Mouse (Mus musculus) CH12.LX (cell line): ENCODE measurements around the gene Znrd1as. TPM values are rescaled to one million over a fixed set of nuclear protein-coding genes. Genes with fewer than 3 reads are reported as not detected.

Source experiments
- DNase-seq: peaks from one replicate; pipeline ENCODE4 v3.0.0-alpha.2; 2013; ENCODE audit errors: extremely low read depth
- H3K27ac ChIP-seq: 2 replicates; pipeline ENCODE4 v1.5.1; 2012; ENCODE audit warnings: low read depth, mild to moderate bottlenecking, control low read depth, moderate library complexity; ENCODE audit not compliant: insufficient read depth
- H3K27me3 ChIP-seq: replicated peaks from 2 replicates; pipeline ENCODE3; 2012; ENCODE audit warnings: inconsistent platforms
- H3K36me3 ChIP-seq, 2 experiments: replicated peaks in 1 of 2; 2 replicates each; pipeline versions ENCODE3 to v1.6.1; 2012; ENCODE audit warnings: inconsistent platforms in 1 of 2, low read length in 1 of 2, mild to moderate bottlenecking in 1 of 2, mixed read lengths in 1 of 2, moderate library complexity in 1 of 2; ENCODE audit not compliant: control insufficient read depth in 1 of 2, insufficient read depth in 1 of 2
- H3K4me1 ChIP-seq, 2 experiments: 2 replicates each; pipeline ENCODE4 v1.6.1; 2012; ENCODE audit warnings: inconsistent platforms in 1 of 2, moderate library complexity in 1 of 2; ENCODE audit not compliant: insufficient read depth in 2 of 2, control insufficient read depth in 1 of 2
- H3K4me2 ChIP-seq: 2 replicates; pipeline ENCODE4 v1.6.1; 2012; ENCODE audit warnings: low read depth, mild to moderate bottlenecking, control low read depth; ENCODE audit not compliant: poor library complexity, insufficient read depth, severe bottlenecking
- H3K4me3 ChIP-seq, 3 experiments: fragments of 150-350 bp in 1 of 3; sonication (generic) in 1 of 3; replicated peaks in 1 of 3; 2 replicates each; pipeline versions ENCODE3 to v1.5.1; 2011 to 2012; ENCODE audit warnings: low read depth in 2 of 3, low read length in 2 of 3, mild to moderate bottlenecking in 2 of 3, moderate library complexity in 2 of 3, control low read depth in 1 of 3, improper control_type of control experiment in 1 of 3, inconsistent platforms in 1 of 3, mixed read lengths in 1 of 3; ENCODE audit not compliant: poor library complexity in 1 of 3
- H3K79me2 ChIP-seq: replicated peaks from 2 replicates; pipeline ENCODE4 v1.6.1; 2012; ENCODE audit warnings: mild to moderate bottlenecking, moderate library complexity; ENCODE audit not compliant: control insufficient read depth, poor library complexity, insufficient read depth, severe bottlenecking; ENCODE audit errors: extremely low read depth
- H3K9ac ChIP-seq: 2 replicates; pipeline ENCODE4 v1.6.1; 2012; ENCODE audit warnings: low read depth, mild to moderate bottlenecking, control low read depth, moderate library complexity; ENCODE audit not compliant: insufficient read depth
- H3K9me3 ChIP-seq: replicated peaks from 2 replicates; pipeline ENCODE3; 2012; ENCODE audit warnings: low read length, inconsistent platforms, mixed read lengths
- KAT2A ChIP-seq: IDR thresholded peaks from 2 replicates; pipeline ENCODE4 v1.6.1; 2012; ENCODE audit warnings: low read length, improper control_type of control experiment, inconsistent platforms; ENCODE audit not compliant: insufficient replicate concordance
- POLR2AphosphoS2 ChIP-seq: IDR thresholded peaks from 2 replicates; pipeline ENCODE4 v1.6.1; 2011; ENCODE audit warnings: low read depth, low read length, improper control_type of control experiment
- RAD21 ChIP-seq: IDR thresholded peaks from 2 replicates; pipeline ENCODE4 v1.6.1; 2011; ENCODE audit warnings: low read depth, mild to moderate bottlenecking, low read length, improper control_type of control experiment, moderate library complexity
- SIN3A ChIP-seq: IDR thresholded peaks from 2 replicates; pipeline ENCODE4 v1.6.1; 2012; ENCODE audit warnings: low read length, improper control_type of control experiment, inconsistent platforms
- SMC3 ChIP-seq: IDR thresholded peaks from 2 replicates; pipeline ENCODE4 v1.6.1; 2011; ENCODE audit warnings: low read depth, low read length, improper control_type of control experiment
- UBTF ChIP-seq: IDR thresholded peaks from 2 replicates; pipeline ENCODE4 v1.6.1; 2012; ENCODE audit warnings: low read depth, mild to moderate bottlenecking, inconsistent platforms, low read length, improper control_type of control experiment, moderate library complexity
- ZNF384 ChIP-seq: IDR thresholded peaks from 2 replicates; pipeline ENCODE4 v1.6.1; 2012; ENCODE audit warnings: low read depth, low read length, improper control_type of control experiment, inconsistent platforms
- dilution Hi-C: fragments of 300-500 bp; cut with MboI; formaldehyde crosslinking; loops from 2 replicates; pipeline ENCODE4 v1.14.3; 2020; ENCODE audit warnings: low sequenced_read_pairs; ENCODE audit not compliant: extremely low pct_unique_long_range_greater_than_20kb, extremely low pct_ligation_motif_present
- in situ Hi-C: fragments of 300-500 bp; cut with MboI; formaldehyde crosslinking; loops from 3 replicates; pipeline ENCODE4 v1.14.3; 2019; ENCODE audit warnings: low sequenced_read_pairs, low pct_ligation_motif_present, low pct_unique_long_range_greater_than_20kb, mixed read lengths
- polyA plus RNA-seq: library from polyadenylated mRNA; unstranded; fragments of >175 nt; gene quantifications from 2 replicates; pipeline ENCODE4 v1.2.1, GENCODE M21; 2012; ENCODE audit warnings: low read depth; ENCODE audit not compliant: insufficient read length
- total RNA-seq, 2 experiments: library from RNA; depleted of rRNA; stranded (reverse); fragments of 300-350 nt in 1 of 2; fragments of >200 nt in 1 of 2; gene quantifications; 2 replicates each; pipeline ENCODE4 v1.2.3; 2012 to 2014

Gene Znrd1as
- total and polyA plus RNA-seq, 3 experiments: 8.1 to 9.3 (median 8.5) TPM

DNA sequence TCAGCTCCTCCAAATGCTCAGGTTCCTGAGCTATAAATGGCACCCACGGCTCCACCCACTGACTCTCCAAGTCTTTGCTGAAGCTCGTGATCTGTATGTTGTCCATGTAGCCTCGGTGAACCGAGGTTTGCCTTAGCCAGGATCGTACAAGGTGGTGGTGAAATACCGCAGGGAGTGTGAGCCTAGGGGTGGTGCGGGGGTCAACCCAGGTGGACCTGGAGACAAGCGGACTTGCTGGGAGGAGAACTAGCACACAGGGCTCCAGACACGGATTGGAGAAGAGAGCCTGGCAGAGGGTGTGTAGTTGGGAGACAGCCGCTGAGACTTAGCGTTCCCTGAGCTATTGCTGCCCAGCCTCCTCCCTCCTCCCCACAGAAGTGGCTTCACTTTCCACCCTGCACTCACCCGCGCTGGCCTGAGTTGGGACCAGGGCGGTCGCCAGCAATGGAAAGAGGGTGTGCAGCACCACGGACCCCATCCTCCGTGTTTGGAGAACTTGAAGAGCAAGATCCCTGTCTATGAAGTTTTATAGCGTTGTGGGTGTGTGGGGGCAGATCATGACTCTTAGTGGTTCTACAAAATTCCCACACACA, 22.9 kb downstream of the Znrd1as start, which contains the start of gene 2410137M14Rik:
2410137M14Rik (minus strand) TSS at position 17 of the 593 bp plus-strand sequence.
- no peaks in the 10 kb centered on the region for H3K27me3 ChIP-seq
- no peak for DNase-seq
- H3K4me2 ChIP-seq: no peak within 1 kb of the TSS
- no peak within 1 kb of the TSS for H3K4me3 ChIP-seq
- H3K9ac ChIP-seq: no peak within 1 kb of the TSS
- H3K4me1 ChIP-seq: no peaks in the 10 kb centered on the region
- dilution Hi-C loops (no loop called here), in situ Hi-C loops (no loop called here)
- H3K79me2 ChIP-seq: no peaks in the 10 kb centered on the region
- no peaks in the 10 kb centered on the region for H3K9me3 ChIP-seq
- no peak within 1 kb of the TSS for H3K27ac ChIP-seq
- TF ChIP-seq SIN3A (no peak), RAD21 (no peak)
- H3K36me3 ChIP-seq: no peaks in the 10 kb centered on the region

DNA sequence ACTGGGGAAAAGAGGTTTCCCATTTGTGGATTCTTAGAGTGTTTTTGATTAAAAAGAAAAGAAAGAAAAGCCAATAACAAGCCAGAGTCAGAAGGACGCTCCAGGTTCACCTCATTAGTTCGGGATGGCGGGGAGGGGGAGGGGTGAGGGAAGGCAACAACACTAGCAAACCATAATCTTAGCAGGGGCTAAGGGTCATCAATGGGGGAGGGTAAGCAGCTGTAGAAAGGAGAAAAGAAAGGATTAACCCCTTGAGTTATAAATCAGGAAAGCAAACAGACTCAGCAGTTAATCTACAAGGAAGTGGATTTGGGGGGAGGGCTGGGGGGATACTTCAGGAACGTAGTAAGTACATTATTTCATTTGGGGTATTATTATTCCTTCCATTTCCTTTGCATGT, 23.5 kb downstream of the Znrd1as start:
- Histone ChIP-seq H3K4me1 (no peaks in the 10 kb centered on the region), H3K4me2 (no peak overlapping the region), H3K9me3 (no peaks in the 10 kb centered on the region), H3K4me3 (no peak overlapping the region), H3K27ac (no peak overlapping the region), H3K79me2 (no peaks in the 10 kb centered on the region), H3K9ac (no peak overlapping the region), H3K36me3 (no peaks in the 10 kb centered on the region), H3K27me3 (no peaks in the 10 kb centered on the region)
- dilution Hi-C loops: no loop called here
- no peak for DNase-seq
- in situ Hi-C loops: no loop called here
- TF ChIP-seq POLR2AphosphoS2 (no peak), ZNF384 (no peak), KAT2A (no peak)

DNA sequence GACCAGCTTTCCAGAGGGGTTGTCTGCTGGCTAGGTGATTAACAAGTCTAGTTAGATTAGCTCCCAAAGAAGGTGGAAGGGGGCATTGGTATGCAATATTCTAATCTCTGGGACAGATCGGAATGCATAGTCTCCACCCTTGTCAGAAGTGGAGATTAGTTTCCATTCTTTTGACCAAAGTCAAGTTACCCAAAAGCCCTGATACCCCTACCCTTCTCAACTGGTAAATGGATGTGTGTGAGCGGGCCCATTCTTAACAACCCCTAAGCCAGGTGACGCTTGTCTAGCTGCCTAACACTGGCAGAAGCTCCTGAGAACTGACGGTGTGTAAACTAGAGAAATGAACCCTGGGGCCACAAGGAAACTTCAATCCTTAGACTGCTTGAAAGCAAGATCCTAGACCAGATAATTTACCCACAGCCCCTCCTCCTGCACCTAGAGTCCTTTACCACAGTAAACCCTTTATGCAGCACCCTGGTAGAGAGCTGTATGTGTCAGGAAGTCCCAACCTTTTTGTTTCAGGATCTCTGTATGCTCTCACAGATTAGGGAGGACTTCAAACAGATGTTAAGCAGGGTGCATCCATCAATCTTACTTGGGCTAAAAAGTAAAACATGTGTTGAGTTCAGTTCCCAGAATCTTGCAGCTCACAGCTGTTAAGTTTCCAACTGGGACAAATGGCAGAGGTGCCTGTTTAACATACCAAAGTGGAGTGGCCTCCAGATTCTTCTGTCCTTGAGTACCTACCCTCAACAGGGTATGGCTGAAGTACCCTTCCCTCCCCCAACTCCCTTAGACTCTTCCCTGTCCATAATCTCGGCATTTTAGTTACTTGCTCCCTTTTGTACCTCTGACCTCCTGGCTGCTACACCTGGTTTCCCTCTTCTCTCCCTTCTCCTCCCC, 24.1 kb downstream of the Znrd1as start:
- Histone ChIP-seq H3K9ac (no peak overlapping the region), H3K79me2 (no peaks in the 10 kb centered on the region), H3K27me3 (no peaks in the 10 kb centered on the region), H3K36me3 (no peaks in the 10 kb centered on the region), H3K4me1 (no peaks in the 10 kb centered on the region), H3K9me3 (no peaks in the 10 kb centered on the region), H3K27ac (no peak overlapping the region), H3K4me3 (no peak overlapping the region), H3K4me2 (no peak overlapping the region)
- TF ChIP-seq SMC3 (no peak), UBTF (no peak)
- no peak for DNase-seq
- in situ Hi-C loops (no loop called here), dilution Hi-C loops (no loop called here)
